Mouse (Mus musculus) WW6 (cell line): ENCODE data around the gene Bcor.

Experiments
- DNase-seq: peaks from one replicate; pipeline ENCODE4 v3.0.0-alpha.2; 2013; ENCODE audit warnings: low read depth, low spot score

The Bcor gene

DNA sequence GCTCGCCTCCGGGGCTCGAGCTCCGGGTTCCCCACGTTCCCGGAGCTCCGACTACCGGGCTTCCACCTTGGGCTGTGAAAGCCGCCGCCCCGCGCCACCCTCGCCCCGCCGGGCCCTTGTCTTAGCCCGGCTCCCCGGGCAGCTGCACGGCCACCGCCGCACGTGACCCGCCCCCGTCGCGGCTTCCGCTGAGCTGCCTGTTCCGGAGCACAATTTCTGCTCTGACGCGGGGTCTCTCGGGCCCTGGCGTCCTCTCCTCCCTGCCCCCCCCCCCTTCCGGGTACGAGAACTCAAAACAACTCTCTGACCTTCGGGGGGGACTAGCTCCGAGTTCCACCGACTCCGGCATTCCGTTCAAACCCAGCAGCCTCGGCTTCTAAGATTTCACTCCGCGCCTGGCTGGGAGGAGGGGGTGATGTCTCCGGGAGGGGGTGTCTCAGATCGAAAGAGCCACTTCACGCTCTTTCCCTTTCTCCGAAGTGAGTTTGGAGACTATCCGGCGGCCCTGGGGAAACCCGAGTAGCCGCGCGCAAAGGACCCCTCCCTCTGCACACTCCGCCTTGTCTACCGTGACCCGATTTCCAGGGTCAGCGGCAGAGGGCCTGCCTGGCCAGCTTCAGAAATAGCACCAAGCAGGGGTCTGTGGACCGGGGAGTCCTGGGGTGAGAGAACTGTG lies at the start of gene Bcor:
Gene Bcor (minus strand): TSS at position 375 of the 676 bp plus-strand sequence.
- no peak for DNase-seq

DNA sequence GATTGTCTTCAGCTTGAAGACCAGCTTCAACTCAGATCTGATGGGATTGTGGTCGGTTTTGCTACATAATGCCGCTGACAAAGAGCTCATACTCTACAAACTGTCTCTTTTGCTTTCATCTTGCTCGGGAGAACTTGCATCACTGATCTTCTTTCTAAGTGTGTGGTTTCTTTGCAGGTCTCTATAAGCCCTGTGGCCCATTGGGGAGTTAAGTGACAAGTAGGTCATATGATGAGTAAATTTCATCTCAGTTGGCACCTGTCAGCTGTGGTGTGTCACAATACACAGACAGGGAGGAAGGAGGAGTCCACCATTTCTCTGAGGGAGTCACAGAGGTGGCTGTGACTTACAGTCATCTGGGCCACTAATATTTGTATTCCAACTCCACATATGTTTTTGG lies 42.8 kb upstream of the Bcor start:
- no peak for DNase-seq

DNA sequence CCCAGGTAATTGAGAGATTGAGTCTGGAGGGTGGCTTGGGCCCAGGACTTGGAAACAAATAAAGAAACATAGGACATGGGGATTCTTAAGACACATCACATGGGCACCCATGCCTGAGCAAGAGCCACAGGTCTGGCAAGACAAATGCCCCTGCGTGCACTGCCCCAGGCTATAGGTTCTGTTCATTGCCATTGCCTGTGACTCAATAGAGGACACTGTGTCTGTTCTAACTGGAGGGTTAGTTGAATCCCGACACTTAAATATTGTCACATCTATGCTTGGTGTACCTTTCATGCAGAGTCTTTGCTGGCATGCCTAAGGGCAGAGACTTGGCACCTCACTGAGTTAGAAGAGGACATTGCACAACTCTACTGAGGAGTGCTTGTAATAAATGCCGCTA lies 41.0 kb upstream of the Bcor start:
- DNase-seq: no peak

DNA sequence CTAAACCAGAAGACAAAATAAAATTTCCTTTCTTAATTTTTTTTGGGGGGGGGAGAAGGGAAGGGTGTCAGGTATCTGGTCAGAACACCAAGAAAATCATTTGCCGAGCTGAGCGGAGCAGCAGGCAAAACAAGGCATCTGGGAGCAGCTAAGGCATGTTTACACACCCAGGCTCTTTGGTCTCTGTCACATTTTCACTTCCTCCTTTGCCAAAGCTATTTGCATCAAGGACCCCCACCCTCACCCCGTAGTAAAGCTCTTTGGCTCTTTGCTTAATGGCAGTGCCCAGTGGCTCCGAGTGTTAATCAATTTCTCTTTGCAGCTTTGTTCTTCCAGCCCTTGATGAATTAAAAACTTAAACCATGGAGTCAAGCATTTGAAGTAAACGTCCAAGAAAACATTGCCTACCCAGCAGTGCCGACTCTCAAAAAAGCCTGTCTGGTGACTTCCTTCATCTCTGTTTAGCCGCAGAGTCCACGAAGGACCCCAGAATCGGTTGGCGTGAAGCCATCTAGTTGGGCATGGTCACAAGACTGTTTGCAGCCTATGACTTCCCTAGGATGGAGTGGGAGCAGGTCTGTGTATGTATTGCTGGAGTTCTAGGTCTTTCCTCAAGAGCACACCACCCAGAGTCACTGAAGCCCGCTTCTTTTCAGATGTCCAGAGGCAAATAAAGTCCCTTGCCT lies 35.2 kb upstream of the Bcor start:
- DNase-seq: no peak

DNA sequence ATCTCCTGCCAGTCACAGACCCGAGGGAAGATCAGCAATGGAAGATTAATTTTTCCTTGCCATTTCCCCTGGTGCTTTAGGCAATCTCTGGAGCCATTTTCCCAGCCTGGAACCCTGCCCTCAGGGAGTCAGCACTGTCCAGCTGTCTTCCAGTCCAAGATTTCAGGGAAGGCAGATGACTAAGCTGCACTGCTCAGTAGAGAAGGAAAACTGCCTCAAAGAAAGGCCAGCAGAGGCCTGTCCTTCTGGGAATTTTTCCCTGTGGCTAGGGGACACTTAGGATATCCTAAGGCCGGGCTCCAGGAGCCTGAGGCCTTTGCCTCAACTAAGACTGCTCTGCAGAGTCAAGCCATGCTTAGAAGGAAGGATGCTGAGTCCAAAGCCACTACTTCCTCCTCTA lies 32.2 kb upstream of the Bcor start:
- no peak for DNase-seq

DNA sequence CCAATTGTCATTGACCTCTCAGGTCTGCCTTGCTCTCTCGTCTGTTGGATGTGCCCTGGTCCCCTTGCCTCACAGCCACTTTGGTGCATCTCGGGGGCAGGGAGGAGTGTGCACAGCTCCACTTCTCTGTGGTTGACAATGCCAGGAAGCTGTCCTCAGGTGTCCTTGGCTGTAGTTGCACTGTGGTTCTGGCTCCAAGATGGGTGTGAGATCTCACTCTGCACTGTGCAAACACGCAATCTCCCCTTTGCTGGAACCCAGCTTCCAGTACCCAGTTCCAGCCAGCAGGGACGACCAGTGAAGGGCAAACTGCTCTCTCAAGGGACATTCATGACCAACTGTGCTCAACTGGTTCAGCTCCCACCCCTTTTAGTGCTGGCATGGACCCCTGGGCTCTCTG lies 29.4 kb upstream of the Bcor start:
- no peak for DNase-seq

DNA sequence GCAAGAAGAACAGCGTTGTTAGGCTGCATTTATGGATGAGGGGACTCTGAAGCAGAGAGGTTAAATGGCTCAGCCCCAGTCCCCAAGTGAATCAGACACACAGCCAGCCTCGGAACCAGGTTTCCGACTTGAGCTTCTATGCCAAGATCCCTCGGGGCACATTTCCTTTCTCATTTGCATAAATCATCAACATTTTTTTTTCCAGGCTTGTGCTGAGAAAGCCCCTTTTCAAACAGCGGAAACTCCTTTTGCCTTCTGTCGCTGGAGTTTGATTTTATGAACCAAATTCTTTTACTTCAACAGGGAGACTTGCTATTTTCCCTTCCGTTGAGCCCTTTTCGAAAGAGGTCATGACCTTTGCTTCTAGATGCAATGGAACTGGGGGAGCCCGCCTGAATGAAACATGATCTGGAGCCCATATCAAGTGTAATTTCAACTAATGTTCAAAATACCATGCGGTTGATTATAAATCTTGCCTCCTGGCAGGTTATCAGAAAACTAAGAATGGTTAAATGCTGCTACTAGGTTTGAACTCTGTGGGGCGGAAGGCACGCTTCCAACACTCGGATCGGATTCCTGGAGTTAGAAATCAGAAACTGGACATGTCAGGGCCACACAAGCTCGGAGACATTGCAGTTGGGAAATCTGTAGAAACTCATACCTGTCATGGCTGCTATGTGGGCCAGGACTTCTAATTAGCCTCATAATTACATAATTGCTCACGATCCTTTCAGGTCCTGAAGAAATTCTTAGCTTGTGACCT lies 15.2 kb upstream of the Bcor start:
- no peak for DNase-seq

DNA sequence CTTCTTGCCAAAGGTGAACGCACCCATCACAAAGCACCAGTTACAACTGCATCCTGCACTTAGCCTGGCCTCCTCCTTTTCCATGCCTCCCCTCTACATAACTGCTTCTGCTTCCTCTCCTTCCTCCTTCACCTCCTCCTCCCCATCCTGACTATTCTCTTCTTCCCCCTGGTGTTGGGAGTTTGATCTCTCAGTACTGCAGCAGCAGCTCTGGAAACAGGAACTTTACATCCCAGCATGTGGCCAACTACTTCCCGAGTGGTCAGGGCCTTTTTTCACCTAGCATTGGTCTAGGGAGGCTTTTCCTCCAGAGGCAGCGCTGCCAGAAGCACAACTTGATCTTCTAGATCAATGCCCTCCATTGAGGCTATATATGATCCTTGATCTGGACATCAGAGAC lies 10.0 kb upstream of the Bcor start:
- DNase-seq: no peak

DNA sequence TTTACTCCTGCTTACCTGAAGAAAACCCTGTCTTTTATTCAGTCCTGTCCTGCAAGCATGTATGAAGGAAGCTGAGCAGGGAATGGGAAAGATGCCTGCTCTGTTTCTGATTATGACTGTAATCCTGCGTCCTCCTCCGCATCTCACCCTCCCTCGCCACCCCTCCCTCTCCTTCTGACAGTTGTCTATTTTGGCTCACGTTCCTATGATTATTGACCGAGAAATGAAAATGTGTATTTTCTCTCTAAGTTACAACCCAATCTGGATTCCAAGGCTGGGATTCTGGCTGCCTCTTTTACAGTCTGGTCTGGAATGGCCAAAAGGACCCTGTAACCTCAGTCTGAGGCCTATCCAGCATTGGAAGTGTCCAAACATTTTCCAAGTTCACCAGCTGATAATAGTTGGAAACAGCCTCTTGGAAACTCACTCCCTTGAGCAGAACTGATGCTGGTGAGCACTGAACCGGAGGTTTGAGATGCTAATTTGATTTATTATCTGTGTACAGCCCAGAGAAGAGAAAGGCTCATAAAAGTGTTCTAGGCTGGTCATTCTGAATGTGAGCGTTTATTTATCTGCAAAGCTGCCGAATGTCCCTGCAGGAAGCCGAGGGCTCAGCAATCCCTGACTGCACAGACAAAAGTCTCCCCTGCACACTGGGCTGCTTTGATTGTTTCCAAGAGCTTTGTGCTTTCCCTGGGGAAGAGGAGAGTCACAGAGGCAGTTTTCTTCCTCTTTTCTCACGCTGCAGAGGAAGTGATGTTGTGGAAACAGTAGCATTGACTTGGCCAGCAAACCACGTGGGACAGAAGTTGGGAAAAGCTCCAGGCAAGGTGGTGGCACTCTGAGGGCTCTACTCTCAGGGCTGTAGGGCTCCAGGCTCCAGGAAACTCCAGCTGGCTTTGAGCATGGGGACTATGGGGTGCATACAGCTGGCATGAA lies 4.7 kb upstream of the Bcor start:
- no peak for DNase-seq

DNA sequence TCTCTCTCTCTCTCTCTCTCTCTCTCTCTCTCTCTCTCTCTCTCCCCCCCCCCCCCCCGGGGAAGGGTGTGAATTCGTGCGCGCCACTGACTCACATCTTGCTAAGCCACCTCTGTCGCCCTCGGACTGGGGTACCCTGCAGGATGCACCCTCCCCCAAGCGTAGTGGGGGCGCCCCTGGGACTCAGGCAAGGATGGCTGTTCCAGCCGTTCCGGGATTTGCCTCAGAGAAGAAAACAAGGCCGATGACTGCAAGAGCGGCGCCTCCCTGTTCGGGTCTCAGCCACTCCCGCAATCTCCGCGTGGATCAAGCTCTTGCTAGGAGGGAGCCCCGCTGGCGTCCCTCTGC lies 647 bp downstream of the Bcor start:
- no peak for DNase-seq

DNA sequence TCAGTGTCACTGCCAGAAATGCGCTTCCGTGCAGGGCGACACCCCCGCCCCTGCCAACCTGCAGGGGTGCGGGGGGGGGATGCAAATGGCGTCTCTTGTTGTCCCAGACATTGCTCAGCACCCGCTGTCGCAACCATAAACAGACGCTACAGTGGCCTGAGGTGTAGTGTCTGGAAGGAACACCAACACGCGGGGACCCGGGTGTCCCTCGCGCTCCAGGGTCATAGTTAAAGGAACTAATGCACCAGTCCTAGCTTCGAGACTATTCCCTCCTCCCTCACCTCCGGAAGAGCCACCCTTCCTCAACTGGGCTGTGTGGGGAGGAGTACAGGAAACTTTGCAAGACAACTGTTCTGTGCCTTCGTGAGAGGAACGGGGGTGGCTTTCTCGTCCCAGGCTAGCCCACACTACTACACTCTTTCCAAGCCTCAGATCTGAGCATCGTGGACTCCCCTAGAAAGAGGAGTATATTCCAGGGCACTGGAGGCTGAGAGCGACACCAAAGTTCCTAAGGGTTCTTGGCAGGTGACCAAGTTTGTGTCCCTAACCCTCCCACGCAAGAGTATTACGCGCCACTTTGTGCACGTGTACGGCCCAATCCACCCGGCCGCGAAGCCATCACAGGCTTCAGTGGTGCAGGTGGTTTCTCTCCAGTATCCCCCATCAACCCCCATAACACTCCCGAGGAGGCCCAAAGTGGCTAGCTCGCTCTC lies 1.2 kb downstream of the Bcor start:
- DNase-seq: no peak

DNA sequence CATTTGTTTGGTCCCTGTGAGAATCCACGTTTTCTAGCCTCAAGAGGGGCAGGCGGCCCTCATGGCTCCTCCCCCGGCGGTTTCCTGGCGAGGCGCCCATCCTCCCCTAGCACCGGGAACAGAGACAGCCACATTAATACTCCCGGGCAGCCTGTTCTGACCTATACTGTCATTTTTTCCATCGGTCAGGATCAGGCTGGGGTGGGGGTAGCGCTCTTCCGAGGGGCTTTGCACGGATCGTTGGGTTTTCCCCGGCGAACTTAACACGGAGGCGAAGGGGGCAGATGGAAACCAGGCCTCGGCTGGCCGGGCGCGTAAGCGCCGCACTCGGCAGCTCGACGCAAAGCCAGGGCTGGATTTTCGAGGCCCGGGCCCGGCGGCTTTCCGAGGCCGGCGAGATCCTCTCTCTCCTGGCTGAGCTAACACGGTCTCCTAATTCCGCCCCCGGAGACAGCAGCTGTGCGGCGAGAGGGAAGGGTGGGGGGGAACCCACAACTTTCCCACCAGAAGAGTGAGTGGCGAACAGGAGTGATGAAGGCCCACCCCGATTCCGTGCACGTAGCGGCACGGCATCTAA lies 1.8 kb downstream of the Bcor start:
- DNase-seq: no peak

DNA sequence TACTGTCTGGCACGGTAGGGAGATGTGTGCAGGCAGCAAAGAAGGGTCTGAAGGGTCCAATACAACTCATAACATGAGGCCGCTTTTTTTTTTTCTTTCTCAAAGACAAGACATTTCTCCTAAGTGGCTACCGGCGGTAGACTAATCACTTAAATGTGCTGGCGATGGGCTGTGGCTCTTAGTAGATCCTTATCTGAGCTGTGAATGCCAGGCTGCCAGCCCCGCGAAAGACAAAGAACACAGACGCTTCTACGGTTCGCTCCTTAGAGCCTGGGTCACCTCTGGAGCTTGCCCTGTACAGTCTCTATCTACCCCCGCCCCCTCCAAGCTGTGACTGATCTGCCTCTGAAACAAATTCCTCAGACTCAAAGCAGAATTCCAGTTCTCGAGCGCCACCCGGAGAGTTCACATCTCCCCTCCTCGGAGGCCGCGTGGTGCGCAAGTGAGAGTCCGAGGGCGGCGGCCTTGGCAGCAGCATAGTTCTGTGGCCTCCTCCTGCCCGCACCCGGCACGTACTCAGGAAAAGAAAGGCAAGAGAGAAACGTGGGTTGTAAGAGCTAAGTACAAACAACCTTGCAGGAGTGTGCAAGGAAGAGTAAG lies 2.7 kb downstream of the Bcor start:
- DNase-seq: no peak

DNA sequence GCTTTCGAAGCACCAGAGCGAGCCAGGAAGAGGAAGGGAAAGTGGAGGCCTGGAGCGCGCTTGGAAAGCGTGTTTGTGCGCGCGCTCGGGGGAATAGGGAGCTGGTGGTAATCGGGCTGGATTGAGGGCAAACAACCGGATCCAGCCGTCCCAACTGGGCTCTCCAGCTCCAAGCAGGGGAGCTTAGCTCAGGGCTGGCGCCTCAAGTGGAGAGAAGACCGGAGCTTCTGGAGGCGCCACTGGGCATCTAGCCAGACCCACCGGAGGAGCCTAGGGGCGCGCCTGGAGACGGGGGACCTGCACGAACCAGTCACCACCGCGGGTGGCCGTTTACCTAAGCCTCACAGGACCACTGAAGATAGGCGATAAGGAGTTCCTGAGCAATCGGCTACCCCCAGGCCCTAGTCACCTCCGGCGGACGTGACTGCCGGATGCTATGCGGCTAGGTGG lies 4.3 kb downstream of the Bcor start:
- DNase-seq: no peak

DNA sequence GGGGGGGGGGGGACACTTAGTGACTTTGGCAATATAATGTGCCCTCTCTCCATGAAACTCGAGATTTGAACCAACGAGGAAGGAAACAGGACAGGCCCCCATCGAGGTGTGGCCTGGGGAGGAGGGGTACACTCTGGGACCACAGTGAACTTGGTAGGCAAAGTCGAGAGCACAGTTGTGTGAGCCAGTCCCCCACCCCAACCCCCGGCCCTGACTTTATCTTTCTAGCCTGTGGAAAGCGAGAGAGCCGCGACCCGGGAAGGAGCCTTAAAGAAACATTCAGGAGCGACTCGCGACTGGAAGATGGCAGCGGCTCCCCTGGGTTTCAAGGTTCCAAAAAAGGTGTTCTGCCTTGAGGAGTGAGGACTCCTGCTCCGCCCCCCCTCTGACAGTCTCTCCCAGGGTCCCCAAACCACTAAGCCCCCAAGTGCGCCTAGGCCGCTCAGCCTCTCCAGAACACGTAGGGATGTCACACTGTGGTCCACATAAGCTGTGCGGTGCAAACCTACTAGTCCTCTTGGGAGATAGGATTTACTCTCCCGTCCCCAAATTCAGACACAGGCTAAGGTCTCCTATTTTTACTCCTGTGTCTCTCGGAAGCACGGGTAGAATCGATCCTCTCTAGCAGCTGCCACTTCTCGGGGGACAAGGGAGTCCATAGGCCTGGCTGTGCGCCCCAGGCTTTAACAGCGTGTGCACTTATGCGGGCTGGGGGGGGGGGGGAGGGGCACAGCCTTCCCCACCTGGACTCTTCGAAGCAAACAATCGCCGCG lies 4.9 kb downstream of the Bcor start:
- DNase-seq: no peak

DNA sequence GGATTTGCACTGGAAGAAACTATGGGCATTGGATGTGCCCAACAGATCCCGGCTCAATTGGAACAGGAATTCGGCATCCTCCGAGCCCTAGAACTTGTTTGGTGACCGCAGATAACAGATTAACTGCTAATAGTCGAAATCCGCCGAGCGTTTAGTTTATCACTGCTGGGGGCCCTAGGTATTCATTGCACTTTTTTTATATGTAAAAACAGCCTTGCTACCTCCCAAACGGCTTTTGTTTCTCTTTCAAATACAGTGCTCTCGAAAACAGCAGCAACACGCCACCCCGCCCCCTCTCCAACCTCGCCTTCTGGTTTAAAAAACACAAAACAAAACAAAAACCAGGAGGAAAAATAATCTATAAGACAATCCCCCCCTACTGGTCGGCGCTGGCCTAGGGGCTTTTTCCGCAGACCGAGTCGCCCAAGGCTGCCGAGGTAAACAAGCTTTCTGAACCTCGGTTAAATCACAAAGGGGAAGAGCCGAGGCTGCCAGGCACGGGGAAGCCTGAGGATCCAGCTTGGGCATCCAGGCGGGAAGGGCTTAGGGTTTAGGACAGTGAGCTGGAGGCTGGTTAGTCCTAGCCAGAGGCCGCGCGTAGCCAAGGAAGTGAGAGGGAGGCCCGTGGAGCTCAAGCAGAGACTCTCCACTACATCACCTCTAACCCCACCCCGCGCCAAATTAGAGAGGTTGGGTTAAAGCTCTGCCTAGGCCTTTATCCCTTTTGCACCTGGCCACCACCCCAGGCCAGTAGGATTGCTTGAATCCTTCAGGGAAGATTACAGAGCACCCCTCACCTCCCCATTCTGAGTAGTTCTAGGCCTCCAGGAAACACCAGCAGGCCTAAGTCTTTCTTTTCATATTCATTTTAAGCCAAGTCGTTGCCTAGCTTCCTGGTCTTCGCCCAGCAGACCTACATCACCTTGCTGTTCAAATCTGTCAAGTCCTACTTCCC lies 6.7 kb downstream of the Bcor start:
- no peak for DNase-seq

DNA sequence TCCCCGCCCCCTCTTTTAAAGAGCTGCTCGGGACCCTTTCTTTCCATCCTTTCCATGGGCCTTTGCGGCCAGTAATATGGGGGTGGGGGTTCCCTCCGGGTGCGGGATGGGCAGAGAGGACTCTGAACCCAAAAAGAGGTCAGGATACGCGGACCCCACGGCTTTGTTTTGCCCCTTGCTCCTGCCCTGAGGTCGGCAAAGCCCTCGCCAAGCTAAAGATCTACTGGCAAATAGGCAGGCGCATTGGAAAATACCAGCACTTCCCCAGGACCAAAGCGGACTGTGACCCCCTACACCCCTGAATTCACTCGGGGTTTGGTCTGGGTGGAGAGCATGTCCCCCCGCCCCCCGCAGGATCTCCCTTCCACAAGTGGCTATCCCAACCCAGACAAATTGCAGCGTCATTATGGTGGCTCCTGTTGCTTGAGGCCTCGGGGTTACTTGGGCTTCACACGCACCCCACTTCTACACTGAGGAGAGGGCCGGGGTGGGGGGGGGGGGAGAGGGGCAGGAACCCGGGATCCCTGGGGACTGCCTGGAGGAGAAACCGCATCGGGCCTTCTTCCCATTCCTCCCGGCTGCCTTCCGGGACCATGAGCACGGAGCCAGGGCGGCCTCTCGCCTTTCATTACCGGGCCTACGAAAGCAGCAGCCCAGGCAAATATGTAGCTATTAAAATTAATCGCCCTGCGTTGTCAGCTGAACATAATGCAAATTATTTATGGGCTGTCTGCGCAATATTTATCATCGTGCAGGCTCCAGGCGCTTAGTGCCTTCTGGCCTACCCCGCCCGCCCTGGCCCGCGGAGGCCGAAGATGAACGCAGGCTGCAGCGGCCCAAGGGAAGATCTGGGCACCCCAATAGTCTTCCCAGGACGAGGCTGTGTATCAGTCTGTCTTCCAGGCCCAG lies 7.9 kb downstream of the Bcor start:
- DNase-seq: no peak
